Mouse (Mus musculus) lung, postnatal 36 days (tissue): ENCODE measurements around the gene Padi4.

ENCODE experiments used
- DNase-seq: peaks from one replicate; pipeline ENCODE4 v3.0.0; 2022; ENCODE audit warnings: mixed read lengths

Gene Padi4

DNA sequence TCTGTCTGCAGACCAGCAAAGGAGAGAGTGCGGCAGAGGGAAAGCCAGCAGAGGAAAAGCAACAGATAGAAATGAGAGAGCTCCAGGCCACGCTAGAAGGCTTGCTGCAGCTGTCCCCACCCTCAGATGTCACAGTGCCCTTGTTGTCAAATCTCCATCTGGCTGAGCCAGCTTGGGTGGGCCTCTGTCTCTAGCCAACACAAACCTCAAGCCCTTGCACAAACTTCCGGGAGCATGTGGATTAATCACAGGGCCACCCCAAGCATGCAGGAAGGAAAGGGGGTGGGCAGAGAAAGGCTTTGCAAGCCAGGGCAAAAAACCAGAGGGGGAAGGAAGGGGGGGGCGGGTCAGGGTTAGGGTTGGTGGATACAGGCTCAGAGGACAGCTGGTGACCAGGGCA, 13.4 kb upstream of the Padi4 start:
- peak; percentile 84 for DNase-seq

DNA sequence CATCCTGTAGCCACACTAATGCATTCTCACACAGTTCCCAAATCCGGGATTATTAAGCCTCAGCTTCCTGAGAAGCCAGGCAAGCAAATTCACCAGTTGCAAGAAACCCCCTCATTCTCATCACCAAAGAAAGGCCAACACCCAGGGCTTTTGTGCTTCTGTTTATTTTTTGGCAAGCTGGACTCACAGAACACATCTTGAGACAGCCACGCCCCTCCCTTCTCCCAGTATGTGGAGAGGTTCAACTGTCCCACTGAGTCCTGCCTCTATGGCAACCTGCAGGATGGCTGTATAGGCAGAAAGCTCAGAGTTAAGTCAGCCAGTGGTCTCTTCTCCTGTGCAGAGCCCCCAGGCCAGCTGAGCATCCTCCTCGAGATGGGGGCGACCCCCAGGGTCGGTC, 11.2 kb upstream of the Padi4 start:
- DNase-seq, result no peak

- DNase-seq, result no peak
Measured at GRCm38 (mm10) chr4:140784292-140784945, 10.4 kb upstream of the Padi4 start.

- DNase-seq, result no peak
Measured at GRCm38 (mm10) chr4:140782821-140783220, 8.8 kb upstream of the Padi4 start.

GRCm38 (mm10) chr4:140780507-140780906, 6.5 kb upstream of the Padi4 start:
- DNase-seq, result no peak

GRCm38 (mm10) chr4:140779803-140780397, 5.9 kb upstream of the Padi4 start:
- peak; percentile 44 for DNase-seq

GRCm38 (mm10) chr4:140776623-140777022, 2.6 kb upstream of the Padi4 start:
- no peak for DNase-seq

- no peak for DNase-seq
Measured at GRCm38 (mm10) chr4:140775876-140776275, 1.8 kb upstream of the Padi4 start.

DNA sequence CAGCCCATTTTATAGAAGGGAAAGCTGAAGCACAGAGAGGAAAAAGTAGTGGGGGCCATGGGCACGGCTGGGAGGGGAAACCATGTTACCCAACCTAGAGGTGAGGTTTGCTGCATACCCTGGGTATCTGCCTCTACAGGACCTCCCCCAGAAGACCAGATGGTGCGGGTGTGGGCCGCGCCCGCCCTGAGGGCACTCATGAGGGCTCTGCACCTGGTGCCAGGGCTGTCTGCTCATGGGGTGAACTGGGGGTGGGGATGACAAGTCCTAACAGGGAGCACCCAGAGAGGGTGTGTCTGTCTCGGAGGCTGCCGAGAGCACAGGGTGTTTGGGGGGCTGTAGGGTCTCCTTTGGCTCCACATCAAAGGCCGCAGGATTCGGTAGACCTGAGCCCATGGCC, 857 bp upstream of the Padi4 start:
- no peak for DNase-seq

- peak; percentile 65 for DNase-seq
Measured at GRCm38 (mm10) chr4:140771091-140771490, 2.9 kb downstream of the Padi4 start.

DNA sequence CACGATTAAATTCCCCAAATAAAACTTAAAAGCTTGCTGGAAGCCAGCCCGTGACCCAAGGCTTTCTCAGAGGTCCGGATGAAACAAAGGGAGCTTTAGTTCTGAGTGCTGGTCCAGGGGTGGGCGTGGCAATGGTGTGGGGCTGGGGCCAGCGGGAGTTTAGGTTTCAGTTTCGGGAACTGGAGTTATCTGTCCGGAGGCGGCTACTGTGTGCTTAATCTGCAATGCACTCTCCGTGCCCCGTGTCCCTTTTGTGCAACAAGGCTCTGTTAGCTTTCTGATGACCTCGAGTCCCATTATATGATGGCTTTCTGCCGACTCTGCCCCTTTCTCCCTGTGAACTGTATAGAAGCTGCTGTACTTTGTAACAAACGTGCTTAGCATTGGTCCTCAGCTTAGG, 3.6 kb downstream of the Padi4 start:
- DNase-seq, result peak; percentile 71

DNA sequence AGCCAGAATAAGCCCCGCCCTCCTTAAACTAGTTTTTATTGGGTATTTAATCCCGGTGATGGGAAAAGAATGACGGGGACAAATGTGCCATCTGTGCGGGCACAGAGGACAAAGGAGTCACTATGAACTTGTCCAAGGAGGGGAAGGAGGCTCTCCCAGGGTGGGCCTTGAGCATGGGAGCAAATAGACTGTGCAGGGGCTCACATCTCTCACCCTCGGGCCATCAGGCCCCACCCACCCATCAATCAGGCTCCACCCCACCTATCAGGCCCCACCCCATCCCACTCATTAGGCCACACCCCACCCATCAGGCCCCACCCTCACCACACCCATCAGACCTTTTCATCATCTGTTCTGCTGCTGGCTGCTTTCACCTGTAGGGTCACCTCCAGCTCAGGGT, 5.1 kb downstream of the Padi4 start:
- DNase-seq, result no peak

DNA sequence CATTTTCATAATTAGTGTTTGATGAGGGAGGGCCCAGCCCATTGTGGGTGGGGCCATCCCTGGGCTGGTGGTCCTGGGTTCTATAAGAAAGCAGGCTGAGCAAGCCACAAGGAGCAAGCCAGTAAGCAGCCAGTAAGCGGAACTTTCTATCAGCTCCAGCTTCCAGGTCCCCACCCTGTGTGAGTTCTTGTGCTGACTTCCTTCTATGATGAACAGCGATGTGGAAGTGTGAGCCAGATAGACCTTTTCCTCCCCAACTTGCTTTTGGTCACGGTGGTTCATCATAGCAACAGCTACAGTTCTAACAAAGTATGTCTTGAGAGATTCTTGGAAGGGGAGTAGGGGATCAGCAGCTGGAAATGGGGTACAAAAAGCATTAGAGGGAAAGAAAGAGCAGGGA, 8.1 kb downstream of the Padi4 start:
- DNase-seq, result no peak

DNA sequence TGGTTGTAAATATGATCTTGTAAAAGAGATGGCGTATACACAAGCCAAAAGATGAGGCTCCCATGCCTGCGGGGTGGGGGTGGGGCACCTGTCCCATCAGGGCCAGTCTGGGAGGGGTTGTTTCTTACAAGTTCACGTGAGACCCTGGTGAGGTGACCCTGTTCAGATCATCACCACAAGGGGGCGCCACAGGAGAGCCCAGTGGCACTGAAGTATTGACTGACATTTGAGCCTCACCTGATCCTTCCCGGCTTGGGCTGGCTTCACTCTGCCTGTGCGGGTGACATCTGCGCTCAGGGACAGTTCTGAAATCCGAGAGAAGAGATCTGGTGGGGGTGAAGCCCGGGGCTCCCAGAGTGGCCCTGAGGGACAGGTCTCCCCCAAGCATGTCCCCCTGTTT, 10.9 kb downstream of the Padi4 start:
- peak; percentile 81 for DNase-seq

DNA sequence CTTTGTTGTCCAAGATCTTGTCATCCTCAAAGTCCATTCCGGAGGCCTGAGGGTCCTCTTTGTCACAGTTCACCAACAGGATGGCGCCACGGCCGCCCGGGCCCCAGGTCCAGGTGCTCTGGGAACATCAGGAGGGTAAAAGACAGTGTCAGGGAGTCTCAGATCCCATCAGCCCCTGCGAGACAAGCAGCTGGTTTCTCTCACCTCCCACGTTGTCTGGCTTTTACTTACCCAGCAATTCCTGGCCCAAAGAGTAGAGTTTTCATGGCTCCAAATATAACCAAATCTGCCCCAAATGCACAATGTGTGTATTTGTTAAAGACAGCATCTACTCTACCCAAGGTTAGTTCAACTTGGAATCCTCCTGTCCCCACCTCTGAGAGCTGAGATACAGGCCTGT, 12.4 kb downstream of the Padi4 start:
- DNase-seq, result peak; percentile 48

- DNase-seq, result no peak
Measured at GRCm38 (mm10) chr4:140755811-140756210, 18.2 kb downstream of the Padi4 start.

GRCm38 (mm10) chr4:140753366-140753765, 20.7 kb downstream of the Padi4 start:
- DNase-seq, result no peak

GRCm38 (mm10) chr4:140750328-140750727, 23.7 kb downstream of the Padi4 start:
- DNase-seq, result peak; percentile 59

- no peak for DNase-seq
Measured at GRCm38 (mm10) chr4:140747978-140748377, 26.1 kb downstream of the Padi4 start.

- peak; percentile 64 for DNase-seq
Measured at GRCm38 (mm10) chr4:140744654-140745053, 29.4 kb downstream of the Padi4 start.

- no peak for DNase-seq
Measured at GRCm38 (mm10) chr4:140743086-140743485, 30.9 kb downstream of the Padi4 start.

GRCm38 (mm10) chr4:140742543-140742942, 31.5 kb downstream of the Padi4 start, which contains the start of gene Padi6:
TSS of gene Padi6 (minus strand) at chr4:140742643.
- DNase-seq, result no peak

DNA sequence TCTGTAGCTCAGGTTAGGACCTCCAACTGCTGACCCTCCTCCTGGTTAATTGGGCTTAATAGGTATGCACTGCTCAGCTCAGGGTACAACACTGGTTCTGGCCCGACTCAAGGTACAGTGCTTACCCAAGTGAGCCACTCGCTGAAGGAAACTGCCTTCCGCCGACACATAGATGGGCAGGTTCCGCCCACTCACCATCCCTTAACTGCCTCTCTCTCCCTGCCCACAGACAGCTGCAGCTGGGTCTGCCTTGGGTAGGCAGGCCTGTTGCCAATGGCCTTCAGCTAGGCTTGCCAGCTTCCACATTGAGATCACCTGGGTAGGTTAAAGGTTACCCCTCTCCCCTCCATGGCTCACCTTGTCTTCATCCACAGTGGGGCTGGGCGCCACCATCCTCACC, 32.6 kb downstream of the Padi4 start:
- no peak for DNase-seq

GRCm38 (mm10) chr4:140740655-140741054, 33.4 kb downstream of the Padi4 start:
- no peak for DNase-seq

DNA sequence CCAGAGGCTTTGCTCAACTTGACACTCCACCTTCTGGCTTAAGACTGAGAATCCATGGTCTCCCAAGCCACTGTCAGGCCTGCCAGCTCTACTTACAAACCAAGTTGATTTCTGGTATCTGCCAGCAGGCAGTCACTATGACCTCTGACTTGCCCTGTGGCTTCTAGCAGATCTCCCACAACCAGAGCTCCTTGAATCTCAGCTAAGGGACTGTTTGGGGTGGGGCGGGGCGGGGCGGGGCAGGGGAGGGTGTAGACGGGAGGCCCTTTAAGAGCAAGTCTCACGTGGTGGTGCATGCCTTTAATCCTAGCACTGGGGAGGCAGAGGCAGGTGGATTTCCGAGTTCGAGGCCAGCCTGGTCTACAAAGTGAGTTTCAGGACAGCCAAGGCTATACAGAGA, 41.2 kb downstream of the Padi4 start:
- no peak for DNase-seq
